Mouse (Mus musculus) cortical plate, adult 2 months (tissue): ENCODE data around the gene Dst. TPM values are rescaled to one million over a fixed set of nuclear protein-coding genes. Genes with fewer than 3 reads are reported as not detected.
A peak's percentile ranks its signal among the peaks of the same experiment; 100 is the strongest.

ENCODE experiments used
- H3K27ac ChIP-seq: fragments of 200-500 bp; 2 replicates; pipeline ENCODE4 v1.5.1; 2012; ENCODE audit warnings: low read length, control low read depth, inconsistent platforms; ENCODE audit not compliant: insufficient read depth
- H3K4me1 ChIP-seq: fragments of 200-500 bp; 2 replicates; pipeline ENCODE4 v1.6.1; 2011; ENCODE audit warnings: low read length; ENCODE audit not compliant: control insufficient read depth, insufficient read depth
- H3K4me3 ChIP-seq: fragments of 200-500 bp; 2 replicates; pipeline ENCODE4 v1.5.1; 2011; ENCODE audit warnings: mild to moderate bottlenecking, low read length, control low read depth; ENCODE audit not compliant: insufficient read depth
- CTCF ChIP-seq: fragments of 200-500 bp; IDR thresholded peaks from 2 replicates; pipeline ENCODE4 v1.5.1; 2011; ENCODE audit warnings: mild to moderate bottlenecking, control low read depth, low read length; ENCODE audit not compliant: insufficient read depth; ENCODE audit errors: extremely low read depth
- POLR2A ChIP-seq: fragments of 200-500 bp; IDR thresholded peaks from 2 replicates; pipeline ENCODE4 v1.6.1; 2011; ENCODE audit warnings: mild to moderate bottlenecking, low read length, control low read depth; ENCODE audit not compliant: insufficient read depth; ENCODE audit errors: extremely low read depth
- polyA plus RNA-seq: library from polyadenylated mRNA; depleted of rRNA; stranded (reverse); fragments of >200 nt; gene quantifications from 2 replicates; pipeline ENCODE4 v1.2.3, GENCODE M21; 2012

The Dst gene
- polyA plus RNA-seq, 1 experiment: 88.5 TPM

DNA sequence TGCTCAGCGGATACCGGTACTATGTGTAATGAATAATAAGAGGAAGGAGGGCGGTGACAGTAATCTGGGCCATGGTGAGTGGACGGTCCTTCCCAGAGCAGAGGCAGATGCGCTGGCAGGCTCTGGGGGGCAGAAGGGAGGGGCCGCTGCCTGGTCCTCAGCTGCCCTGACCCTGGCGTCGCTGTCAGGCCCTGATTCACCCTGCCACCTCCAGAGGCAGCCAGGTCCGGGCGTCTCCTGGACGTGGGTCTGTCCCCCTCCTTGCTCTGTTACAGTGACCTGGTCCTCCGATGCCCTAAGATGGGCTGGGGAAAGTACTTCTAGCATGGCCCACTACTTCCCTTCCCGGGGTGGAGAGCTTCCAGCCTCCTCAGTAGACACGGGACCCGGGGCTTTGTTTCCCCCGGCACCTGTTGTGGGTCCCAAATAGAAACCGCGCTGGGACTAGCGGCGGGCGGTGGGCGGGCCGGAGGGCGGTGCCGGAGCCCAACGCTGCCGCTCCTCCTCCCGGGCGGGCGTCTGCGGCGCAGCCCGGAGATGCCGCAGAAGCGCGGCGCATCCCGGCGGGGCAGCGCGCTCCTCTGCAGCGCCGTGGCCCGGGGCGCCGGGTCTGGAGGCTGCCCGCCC lies 103.1 kb downstream of the Dst start:
- no peak for TF ChIP-seq CTCF
- TF ChIP-seq POLR2A: peak; percentile 31; the same call in 1 of the 2 replicates
- H3K27ac ChIP-seq: peak overlapping the region; percentile 95
- peak overlapping the region; percentile 57 for H3K4me3 ChIP-seq
- H3K4me1 ChIP-seq: peaks cover 6% of the 10 kb centered on the region; the same call in 1 of the 2 replicates

DNA sequence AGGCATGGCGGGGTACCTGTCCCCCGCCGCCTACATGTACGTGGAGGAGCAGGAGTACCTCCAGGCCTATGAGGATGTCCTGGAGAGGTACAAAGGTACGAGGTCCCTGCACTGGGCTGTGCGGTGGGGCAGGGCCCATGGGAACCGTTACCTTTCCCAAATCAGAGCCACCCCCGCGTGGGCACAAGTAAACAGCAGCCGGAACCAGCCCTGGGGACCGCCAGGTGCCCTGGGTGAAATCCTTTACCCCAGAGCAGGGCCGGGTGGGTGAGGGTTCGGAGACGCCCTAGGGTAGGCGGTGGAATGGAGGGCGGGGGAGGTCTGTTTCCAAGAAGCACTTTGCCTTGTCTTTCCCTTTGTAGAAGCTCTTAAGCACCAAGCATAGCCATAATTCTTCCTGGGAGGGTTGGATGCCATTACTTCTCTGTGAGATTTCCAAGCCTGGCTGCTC lies 103.8 kb downstream of the Dst start:
- peak overlapping the region; percentile 57 for H3K4me3 ChIP-seq
- TF ChIP-seq CTCF: no peak
- no peak for TF ChIP-seq POLR2A
- H3K27ac ChIP-seq: no peak overlapping the region
- H3K4me1 ChIP-seq: peaks cover 6% of the 10 kb centered on the region; the same call in 1 of the 2 replicates

DNA sequence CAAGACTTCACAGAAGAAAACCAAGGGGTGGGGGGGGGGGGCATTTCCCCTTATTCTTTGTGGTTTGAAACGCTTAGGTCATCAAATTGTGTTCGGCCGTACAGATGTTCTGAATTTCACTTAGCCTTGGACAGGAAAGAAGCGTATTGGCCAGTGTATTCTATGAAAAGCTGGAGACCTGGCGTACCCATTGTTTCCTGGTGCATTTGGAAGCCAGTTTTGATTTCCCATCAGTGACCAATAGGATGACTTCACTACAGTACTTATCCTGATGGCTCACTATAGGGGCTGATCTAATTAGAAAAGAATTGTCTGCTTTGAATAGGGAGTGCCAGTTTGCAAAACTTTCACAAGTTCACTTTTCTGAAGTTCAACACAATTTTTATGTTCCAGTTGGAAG lies 105.5 kb downstream of the Dst start:
- TF ChIP-seq POLR2A: no peak
- no peak for TF ChIP-seq CTCF
- Histone ChIP-seq H3K4me3 (no peak overlapping the region), H3K27ac (no peak overlapping the region), H3K4me1 (peaks cover 6% of the 10 kb centered on the region; the same call in 1 of the 2 replicates)

DNA sequence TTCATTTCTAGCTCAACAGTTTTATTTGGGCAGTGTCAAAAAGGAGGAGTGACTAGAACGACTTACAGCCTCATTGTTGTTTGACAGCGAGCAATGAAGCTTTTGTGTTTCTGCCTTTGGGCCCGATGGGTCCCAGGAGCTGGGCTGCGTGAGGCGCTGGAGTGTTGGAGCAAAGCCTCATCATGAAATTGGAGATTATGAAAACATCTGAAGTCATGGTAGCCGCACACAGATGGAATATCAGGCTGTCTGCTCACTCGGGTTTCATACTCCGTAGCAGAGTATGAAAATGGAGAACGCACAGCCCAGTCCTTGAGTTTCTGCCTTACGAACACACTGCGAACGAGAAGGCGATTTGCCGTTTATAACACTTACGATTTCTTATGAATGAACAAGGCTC lies 108.8 kb downstream of the Dst start:
- peaks cover 10% of the 10 kb centered on the region for H3K4me1 ChIP-seq
- H3K4me3 ChIP-seq: no peak overlapping the region
- peak overlapping the region; percentile 18; the same call in 1 of the 2 replicates for H3K27ac ChIP-seq
- TF ChIP-seq CTCF (no peak), POLR2A (no peak)

DNA sequence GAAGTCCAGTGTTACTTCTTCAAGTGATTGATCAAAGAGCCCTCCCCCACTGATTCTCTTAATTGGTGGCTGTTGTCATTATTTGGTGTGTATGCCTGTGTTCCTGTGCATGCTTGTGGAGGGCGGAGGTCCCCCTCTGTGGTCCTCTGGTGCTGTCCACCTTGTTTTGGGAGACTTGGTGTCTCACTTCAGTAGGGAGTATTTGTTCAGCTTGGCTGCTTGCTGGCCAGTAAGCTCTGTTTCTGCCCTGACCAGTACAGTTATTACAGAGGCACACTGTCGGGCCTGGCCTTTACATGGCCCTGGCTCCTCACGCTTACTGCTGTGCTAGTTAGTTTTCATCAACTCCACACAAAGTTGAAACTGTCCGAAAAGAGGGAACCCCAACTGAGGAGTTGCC lies 109.3 kb downstream of the Dst start:
- peaks cover 10% of the 10 kb centered on the region for H3K4me1 ChIP-seq
- peak overlapping the region; percentile 18; the same call in 1 of the 2 replicates for H3K27ac ChIP-seq
- TF ChIP-seq POLR2A (no peak), CTCF (no peak)
- no peak overlapping the region for H3K4me3 ChIP-seq

DNA sequence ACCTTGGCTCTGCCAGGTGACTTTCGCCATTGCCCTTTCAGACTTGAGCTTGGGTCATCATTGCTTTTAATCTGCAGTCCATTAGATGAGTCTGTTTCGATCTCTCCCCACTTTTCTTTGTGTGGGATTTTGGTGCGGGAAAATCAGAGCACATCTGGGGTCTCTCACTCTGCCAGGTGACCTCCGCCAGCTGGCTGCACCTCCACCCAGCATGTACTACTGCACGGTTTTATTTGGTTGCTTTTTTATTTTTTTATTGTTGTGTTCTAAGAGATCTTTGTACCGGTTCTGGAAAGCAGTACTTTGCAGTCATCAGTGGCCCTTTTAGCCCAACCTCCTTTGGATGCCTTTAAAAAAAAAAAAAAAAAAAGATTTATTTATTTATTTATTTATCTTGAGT lies 112.6 kb downstream of the Dst start:
- TF ChIP-seq POLR2A (no peak), CTCF (no peak)
- Histone ChIP-seq H3K4me3 (no peak overlapping the region), H3K4me1 (peaks cover 12% of the 10 kb centered on the region), H3K27ac (no peak overlapping the region)

DNA sequence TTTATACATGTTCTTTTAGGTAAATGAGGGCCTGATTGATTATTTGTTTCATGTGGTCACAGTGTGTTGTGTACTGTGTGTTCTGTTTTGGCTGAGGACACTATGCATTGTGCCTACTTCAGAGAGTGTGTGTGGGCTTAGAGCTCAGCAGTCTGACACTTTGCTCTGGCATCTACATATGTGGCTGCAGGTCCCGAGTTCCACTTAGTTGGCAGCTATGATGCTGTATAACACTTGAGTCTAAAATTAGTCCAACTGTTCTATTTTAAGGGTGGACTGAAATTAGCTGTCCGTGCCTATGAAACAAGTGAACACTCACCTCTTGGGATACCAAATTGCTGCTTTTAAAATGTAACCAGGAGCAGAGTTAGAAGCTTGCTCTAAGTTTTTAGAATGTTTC lies 113.5 kb downstream of the Dst start:
- TF ChIP-seq POLR2A: no peak
- TF ChIP-seq CTCF: no peak
- peaks cover 14% of the 10 kb centered on the region for H3K4me1 ChIP-seq
- no peak overlapping the region for H3K4me3 ChIP-seq
- H3K27ac ChIP-seq: no peak overlapping the region

DNA sequence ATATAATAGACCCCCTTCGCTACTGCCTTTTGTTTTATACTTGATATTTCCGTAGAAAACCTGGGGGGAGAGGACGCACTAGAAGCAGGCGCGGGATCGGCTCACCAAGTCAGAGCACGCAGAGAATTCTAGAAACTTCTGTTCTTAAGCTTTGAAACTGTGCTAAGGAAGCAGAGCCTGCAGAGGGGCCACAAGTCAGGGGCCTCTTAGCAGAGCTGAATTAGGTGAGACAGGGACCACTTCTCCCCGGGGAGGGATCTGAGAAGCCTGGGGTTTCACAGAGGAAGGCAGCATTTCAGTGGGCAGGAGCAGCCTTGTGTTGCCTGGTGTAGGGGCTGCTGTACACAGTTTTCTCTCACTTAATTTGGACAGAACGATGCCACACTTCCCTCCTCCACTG lies 115.1 kb downstream of the Dst start:
- no peak overlapping the region for H3K27ac ChIP-seq
- TF ChIP-seq POLR2A: no peak
- H3K4me3 ChIP-seq: no peak overlapping the region
- H3K4me1 ChIP-seq: peaks cover 11% of the 10 kb centered on the region

DNA sequence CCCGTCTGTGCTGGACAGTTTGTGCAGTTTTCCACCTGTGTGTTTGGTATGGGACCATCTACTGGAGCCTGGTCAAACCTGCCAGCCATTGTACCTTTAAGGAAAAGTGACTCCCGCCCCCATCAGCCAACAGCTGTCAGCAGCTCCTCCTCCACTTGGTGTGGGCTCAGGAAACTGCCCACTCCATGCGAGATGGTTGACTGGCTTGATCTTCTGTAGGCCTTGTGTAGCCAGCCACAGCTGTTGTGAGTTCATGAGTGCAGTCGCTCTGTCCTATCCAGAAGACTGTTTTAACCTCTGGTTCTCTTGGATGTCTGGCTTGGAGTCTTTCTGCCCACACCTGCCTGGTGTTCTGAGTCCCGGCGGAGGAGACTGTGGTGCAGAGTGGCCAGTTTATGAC lies 117.9 kb downstream of the Dst start:
- Histone ChIP-seq H3K27ac (no peak overlapping the region), H3K4me3 (no peak overlapping the region)

DNA sequence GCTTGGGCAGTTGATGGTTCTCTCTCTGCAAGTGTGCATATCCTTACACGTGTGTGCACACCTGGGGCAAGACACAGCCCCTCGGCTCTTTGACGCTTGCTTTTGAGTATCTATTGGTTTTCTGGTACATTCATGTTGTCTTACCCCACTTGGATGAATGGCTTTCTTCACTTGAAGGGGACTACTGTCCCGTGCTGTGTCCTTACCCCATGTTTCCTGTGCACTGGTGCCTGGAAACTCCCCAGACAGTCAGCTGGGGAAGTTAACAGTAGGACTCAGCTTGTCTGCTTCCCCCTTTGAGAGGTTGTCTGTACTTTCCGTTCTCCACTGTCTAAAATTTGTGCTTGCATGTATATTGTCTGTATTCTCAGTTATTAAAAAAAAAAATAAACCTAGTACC lies 120.7 kb downstream of the Dst start:
- no peak for TF ChIP-seq CTCF
- Histone ChIP-seq H3K4me3 (no peak overlapping the region), H3K4me1 (peaks cover 10% of the 10 kb centered on the region), H3K27ac (peak overlapping the region; percentile 32; the same call in 1 of the 2 replicates)

More for the DNA sequence above, 117.9 kb downstream of the Dst start:
- TF ChIP-seq POLR2A (no peak), CTCF (no peak)
- H3K4me1 ChIP-seq: peaks cover 17% of the 10 kb centered on the region
